In the genomic region with DNA sequence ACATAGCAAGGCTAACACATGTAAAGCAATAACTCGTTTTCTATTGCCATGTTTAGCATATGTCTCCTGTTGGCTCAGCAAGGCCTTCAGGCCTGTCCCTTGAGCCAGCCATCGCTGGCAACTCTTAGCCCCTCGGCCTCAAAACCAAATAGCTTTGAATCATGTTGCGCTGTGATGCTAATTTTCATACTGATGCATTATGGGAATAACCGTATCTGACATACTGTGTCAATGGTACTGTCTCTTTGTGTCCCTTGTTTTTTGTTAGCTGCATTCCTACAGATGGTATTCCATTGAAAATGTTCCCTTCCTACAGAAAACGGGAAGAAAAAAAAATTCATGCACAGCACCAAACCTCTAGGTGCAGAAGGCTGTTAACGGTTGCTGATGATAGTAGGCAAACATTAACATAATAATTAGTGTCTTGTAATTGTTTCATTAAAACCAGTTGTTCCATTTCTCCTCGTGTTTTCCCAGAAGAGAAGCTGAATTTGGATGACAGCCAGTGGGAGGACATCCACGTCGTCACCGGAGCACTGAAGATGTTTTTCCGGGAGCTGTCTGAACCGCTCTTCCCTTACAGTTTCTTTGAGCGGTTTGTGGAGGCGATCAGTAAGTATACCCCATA, we compare ENCODE assay signal across 10 mouse cellular contexts.
DNase-seq lines count a peak whose midpoint lies in the region; ATAC-seq lines count a peak whose summit lies in the region.
"Had no signal": no experiment of that assay in that cellular context is flagged by ENCODE, and none has a peak within 500 bp of the region (broad histone marks: within the 10 kb centered on the region; RNA-seq: fewer than 3 reads in every experiment).

No protein-coding gene starts in this region.

- no peaks in the 10 kb centered on the region for H3K9me3 ChIP-seq in heart, embryonic 10.5 days
- H3K9me3 ChIP-seq in forebrain, embryonic 16.5 days (ENCODE audit: control insufficient read depth, low read length): no peaks in the 10 kb centered on the region
- no peaks in the 10 kb centered on the region for H3K9me3 ChIP-seq in hindbrain, embryonic 12.5 days (replicated peaks)
- no peaks in the 10 kb centered on the region for H3K9me3 ChIP-seq in intestine, embryonic 16.5 days (ENCODE audit: control insufficient read depth, low read length)

- no peak overlapping the region for H3K4me3 ChIP-seq in heart, embryonic 10.5 days
- H3K4me3 ChIP-seq in forebrain, embryonic 16.5 days (replicated peaks; ENCODE audit: low read length): no peak overlapping the region
- no peak overlapping the region for H3K4me3 ChIP-seq in hindbrain, embryonic 12.5 days
- no peak overlapping the region for H3K4me3 ChIP-seq in intestine, embryonic 16.5 days (ENCODE audit: low read length)

- no peaks in the 10 kb centered on the region for H3K36me3 ChIP-seq in heart, embryonic 10.5 days
- H3K36me3 ChIP-seq in forebrain, embryonic 16.5 days (ENCODE audit: control insufficient read depth, insufficient read depth): no peaks in the 10 kb centered on the region
- no peaks in the 10 kb centered on the region for H3K36me3 ChIP-seq in hindbrain, embryonic 12.5 days
- no peaks in the 10 kb centered on the region for H3K36me3 ChIP-seq in intestine, embryonic 16.5 days (ENCODE audit: control insufficient read depth, insufficient read depth, low read length)

- 82% methylated on average over 15 of the region's 15 CpGs for WGBS in heart, embryonic 10.5 days
- 52% methylated on average over 15 of the region's 15 CpGs for WGBS in forebrain, embryonic 16.5 days
- WGBS in hindbrain, embryonic 12.5 days: 61% methylated on average over 15 of the region's 15 CpGs
- 69% methylated on average over 15 of the region's 15 CpGs for WGBS in intestine, embryonic 16.5 days

- H3K27ac ChIP-seq in heart, embryonic 10.5 days: no peak overlapping the region
- H3K27ac ChIP-seq in forebrain, embryonic 16.5 days (ENCODE audit: low read length): no peak overlapping the region
- no peak overlapping the region; the same call in 1 of the 2 replicates for H3K27ac ChIP-seq in hindbrain, embryonic 12.5 days
- H3K27ac ChIP-seq in intestine, embryonic 16.5 days (ENCODE audit: low read length): no peak overlapping the region

- H3K4me1 ChIP-seq in heart, embryonic 10.5 days: no peaks in the 10 kb centered on the region
- peaks cover 3% of the 10 kb centered on the region; the same call in 1 of the 2 replicates for H3K4me1 ChIP-seq in forebrain, embryonic 16.5 days (replicated peaks; ENCODE audit: control insufficient read depth, insufficient read depth, low read length)
- H3K4me1 ChIP-seq in hindbrain, embryonic 12.5 days: peaks cover 15% of the 10 kb centered on the region
- H3K4me1 ChIP-seq in intestine, embryonic 16.5 days (ENCODE audit: control insufficient read depth, insufficient read depth, low read length): no peaks in the 10 kb centered on the region

- peak; percentile 57; the same call in 1 of the 2 replicates for ATAC-seq in forebrain, embryonic 16.5 days
- peak; percentile 74 for ATAC-seq in hindbrain, embryonic 12.5 days (ENCODE audit: low FRiP score)
- ATAC-seq in intestine, embryonic 16.5 days: no peak

- no peak overlapping the region for H3K9ac ChIP-seq in forebrain, embryonic 16.5 days (replicated peaks; ENCODE audit: low read depth, low read length)
- H3K9ac ChIP-seq in hindbrain, embryonic 12.5 days: no peak overlapping the region
- no peak overlapping the region for H3K9ac ChIP-seq in intestine, embryonic 16.5 days (ENCODE audit: low read depth, low read length)

- no peaks in the 10 kb centered on the region for H3K27me3 ChIP-seq in heart, embryonic 10.5 days (ENCODE audit: insufficient read depth, poor library complexity, severe bottlenecking)
- no peaks in the 10 kb centered on the region for H3K27me3 ChIP-seq in forebrain, embryonic 16.5 days (replicated peaks; ENCODE audit: control insufficient read depth, insufficient read depth, low read length)
- no peaks in the 10 kb centered on the region for H3K27me3 ChIP-seq in hindbrain, embryonic 12.5 days
- H3K27me3 ChIP-seq in intestine, embryonic 16.5 days (replicated peaks; ENCODE audit: control insufficient read depth, insufficient read depth, low read length): no peaks in the 10 kb centered on the region

- H3K4me2 ChIP-seq in forebrain, embryonic 16.5 days (ENCODE audit: low read length): no peak overlapping the region
- H3K4me2 ChIP-seq in hindbrain, embryonic 12.5 days (replicated peaks): no peak overlapping the region
- H3K4me2 ChIP-seq in intestine, embryonic 16.5 days (ENCODE audit: low read depth, low read length): no peak overlapping the region

- intact Hi-C loops in left cerebral cortex, postnatal 36 days (cut with DNase I): loop anchor here (10.0 kb wide), 1 partner anchor 312 kb away; no protein-coding TSS in a partner anchor

- DNase-seq in heart, adult 9 months (ENCODE audit: low spot score in 2 of 2): peak; percentile 10
- DNase-seq in heart, embryonic 10.5 days (ENCODE audit: low spot score): no peak
- peak; percentile 8 to 33 for DNase-seq in left cerebral cortex, postnatal 36 days (ENCODE audit: low spot score in 2 of 2)
- DNase-seq in ovary, adult 18-20 months (ENCODE audit: low spot score): no peak
- no peak for DNase-seq in urinary bladder, adult 2 months (ENCODE audit: low spot score)
- DNase-seq: adrenal gland, postnatal 25 days; gastrocnemius, postnatal 14 days had no signal

Comparison
In these comparisons a context has a peak if more than half of its experiments do, and no peak if none do; other contexts are left out.
1. DNase-seq: peak in heart, adult 9 months (2 of 2) and left cerebral cortex, postnatal 36 days (2 of 2); none in heart, embryonic 10.5 days (single experiment), ovary, adult 18-20 months (single experiment) and urinary bladder, adult 2 months (single experiment).